Mouse (Mus musculus): ENCODE data around the gene Mas1. TPM values are rescaled to one million over a fixed set of nuclear protein-coding genes. Genes with fewer than 3 reads are reported as not detected.

The Mas1 gene
- total and polyA plus RNA-seq, 3 experiments, result not detected

GRCm38 (mm10) chr17:12804584-12805445, 63.1 kb downstream of the Mas1 start:
- Histone ChIP-seq H3K27me3 (ENCODE audit: control insufficient read depth in 1 of 2, insufficient read depth in 2 of 2, low read length in 2 of 2) (no peaks in the 10 kb centered on the region; a peak in 1 of 4 replicates), H3K4me1 (ENCODE audit: control insufficient read depth in 1 of 2, insufficient read depth in 2 of 2, low read length in 2 of 2) (no peaks in the 10 kb centered on the region), H3K79me2 (ENCODE audit: control insufficient read depth, insufficient read depth, low read length, poor library complexity) (no peaks in the 10 kb centered on the region), H3K27ac (ENCODE audit: control insufficient read depth, low read depth, low read length) (no peak overlapping the region), H3K9me3 (replicated peaks; ENCODE audit: insufficient read depth, low read length) (no peaks in the 10 kb centered on the region), H3K4me3 (ENCODE audit: control insufficient read depth in 1 of 2, insufficient read depth in 1 of 2, low read depth in 2 of 2, low read length in 2 of 2) (no peak overlapping the region), H3K9ac (ENCODE audit: control insufficient read depth, low read depth, low read length, poor library complexity, severe bottlenecking) (no peak overlapping the region), H3K36me3 (ENCODE audit: control insufficient read depth in 1 of 2, insufficient read depth in 2 of 2, low read length in 2 of 2) (no peaks in the 10 kb centered on the region)
- TF ChIP-seq SMC3 (IDR thresholded peaks at IDR 0.05; ENCODE audit: low read depth, low read length) (no peak), TBP (IDR thresholded peaks at IDR 0.05; ENCODE audit: low read depth, low read length) (no peak), CHD1 (IDR thresholded peaks at IDR 0.05; ENCODE audit: low read depth, low read length) (no peak), MYC (IDR thresholded peaks at IDR 0.05; ENCODE audit: low read depth, low read length) (no peak), NELFE (IDR thresholded peaks at IDR 0.05; ENCODE audit: low read depth, low read length) (no peak), MXI1 (IDR thresholded peaks at IDR 0.05; ENCODE audit: low read depth, low read length) (no peak), GATA1 (IDR thresholded peaks at IDR 0.05; ENCODE audit: low read depth, low read length) (no peak), GABPA (IDR thresholded peaks at IDR 0.05; ENCODE audit: low read depth, low read length) (no peak), POLR2AphosphoS2 (IDR thresholded peaks at IDR 0.05; ENCODE audit: low read length) (no peak), MYB (IDR thresholded peaks at IDR 0.05; ENCODE audit: low read depth, low read length) (no peak)
- no peak for DNase-seq (ENCODE audit: low read depth, low spot score)

- DNase-seq (ENCODE audit: low read depth, low spot score), result no peak
- TF ChIP-seq TCF12 (IDR thresholded peaks at IDR 0.05; ENCODE audit: low read depth, low read length) (no peak), MEF2A (IDR thresholded peaks at IDR 0.05; ENCODE audit: extremely low read depth, insufficient replicate concordance, low read depth, low read length, poor library complexity, severe bottlenecking) (no peak), ELF1 (IDR thresholded peaks at IDR 0.05; ENCODE audit: low read depth, low read length) (no peak), ETS1 (IDR thresholded peaks at IDR 0.05; ENCODE audit: low read depth, low read length) (no peak), UBTF (IDR thresholded peaks at IDR 0.05; ENCODE audit: borderline replicate concordance, insufficient read depth, low read depth, low read length) (no peak), ZMIZ1 (IDR thresholded peaks at IDR 0.05; ENCODE audit: low read depth, low read length) (no peak), CHD1 (IDR thresholded peaks at IDR 0.05; ENCODE audit: low read depth, low read length) (no peak), NRF1 (IDR thresholded peaks at IDR 0.05; ENCODE audit: insufficient read depth, low read depth, low read length, poor library complexity, severe bottlenecking) (no peak), POLR2AphosphoS5 (IDR thresholded peaks at IDR 0.05; ENCODE audit: borderline replicate concordance, low read depth, low read length) (no peak), KAT2A (conservative IDR thresholded peaks at IDR 0.05; ENCODE audit: low read depth, low read length) (no peak), MYB (IDR thresholded peaks at IDR 0.05; ENCODE audit: low read depth, low read length) (no peak), GABPA (IDR thresholded peaks at IDR 0.05; ENCODE audit: low read depth, low read length) (no peak), MXI1 (IDR thresholded peaks at IDR 0.05; ENCODE audit: low read depth, low read length) (no peak), HCFC1 (IDR thresholded peaks at IDR 0.05; ENCODE audit: low read depth, low read length) (no peak), EP300 (IDR thresholded peaks at IDR 0.05; ENCODE audit: low read depth in 1 of 2, low read length in 2 of 2) (no peak), ZNF384 (IDR thresholded peaks at IDR 0.05; ENCODE audit: low read depth, low read length) (no peak)
- Histone ChIP-seq H3K27me3 (ENCODE audit: control insufficient read depth in 1 of 2, insufficient read depth in 2 of 2, low read length in 2 of 2) (no peaks in the 10 kb centered on the region; a peak in 2 of 4 replicates), H3K9me3 (replicated peaks; ENCODE audit: insufficient read depth, low read length) (no peaks in the 10 kb centered on the region), H3K4me1 (ENCODE audit: control insufficient read depth in 1 of 2, insufficient read depth in 2 of 2, low read length in 2 of 2) (no peaks in the 10 kb centered on the region), H3K4me3 (ENCODE audit: control insufficient read depth in 1 of 2, insufficient read depth in 1 of 2, low read depth in 2 of 2, low read length in 2 of 2) (no peak overlapping the region), H3K27ac (ENCODE audit: control insufficient read depth, low read depth, low read length) (no peak overlapping the region), H3K79me2 (ENCODE audit: control insufficient read depth, insufficient read depth, low read length, poor library complexity) (no peaks in the 10 kb centered on the region), H3K9ac (ENCODE audit: control insufficient read depth, low read depth, low read length, poor library complexity, severe bottlenecking) (no peak overlapping the region), H3K36me3 (ENCODE audit: control insufficient read depth in 1 of 2, insufficient read depth in 2 of 2, low read length in 2 of 2) (no peaks in the 10 kb centered on the region)
These were observed 65.9 kb downstream of the Mas1 start for GRCm38 (mm10) chr17:12801861-12802540.
